Mouse (Mus musculus): Measurements from ENCODE around the gene Shmt1. TPM values are rescaled to one million over a fixed set of nuclear protein-coding genes. Genes with fewer than 3 reads are reported as not detected.
A peak's percentile ranks its signal among the peaks of the same experiment; 100 is the strongest.
"Not testable (repeated sequence)": the region's sequence is repeated elsewhere in the genome, so short reads cannot be mapped to it uniquely, and the experiment has no call there.

Gene Shmt1
- 40.2 and 42.8 TPM in 2 replicates for polyA plus RNA-seq (2015; fragmentation: Nextera tagmentation; extraction: Ambion mirVana)

GRCm38 (mm10) chr11:60811618-60812017 is at the start of gene Shmt1:
Gene Shmt1 (minus strand): TSS chr11:60811718.
- H3K9ac ChIP-seq; H3K27me3 ChIP-seq; H3K36me3 ChIP-seq; ATAC-seq (ENCODE audit: insufficient number of reproducible peaks, low FRiP score, low TSS enrichment, low read depth); H3K9me3 ChIP-seq (replicated peaks); H3K27ac ChIP-seq (replicated peaks): not testable (repeated sequence)
- WGBS: 21% methylated on average over 6 of the region's 6 CpGs
- peaks cover 26% of the 10 kb centered on the region for H3K4me1 ChIP-seq
- peak within 1 kb of the TSS; percentile 53 for H3K4me3 ChIP-seq (replicated peaks)
- H3K4me2 ChIP-seq (replicated peaks): peak within 1 kb of the TSS; percentile 95

GRCm38 (mm10) chr11:60856587-60856986 is 45.1 kb upstream of the Shmt1 start:
- 60% methylated on average over 3 of the region's 3 CpGs for WGBS
- Histone ChIP-seq H3K4me3 (replicated peaks) (no peak overlapping the region), H3K9ac (no peak overlapping the region), H3K36me3 (peaks cover 68% of the 10 kb centered on the region), H3K9me3 (replicated peaks) (no peaks in the 10 kb centered on the region), H3K4me1 (no peaks in the 10 kb centered on the region), H3K27me3 (no peaks in the 10 kb centered on the region), H3K4me2 (replicated peaks) (no peak overlapping the region), H3K27ac (replicated peaks) (no peak overlapping the region)
- no peak for ATAC-seq (ENCODE audit: insufficient number of reproducible peaks, low FRiP score, low TSS enrichment, low read depth)

GRCm38 (mm10) chr11:60845415-60845814 is 33.9 kb upstream of the Shmt1 start:
- ATAC-seq (ENCODE audit: insufficient number of reproducible peaks, low FRiP score, low TSS enrichment, low read depth): no peak
- H3K4me2 ChIP-seq (replicated peaks): no peak overlapping the region
- H3K27me3 ChIP-seq: no peaks in the 10 kb centered on the region
- H3K9ac ChIP-seq: no peak overlapping the region
- H3K27ac ChIP-seq (replicated peaks): no peak overlapping the region
- H3K9me3 ChIP-seq (replicated peaks): no peaks in the 10 kb centered on the region
- H3K4me3 ChIP-seq (replicated peaks): no peak overlapping the region
- WGBS: 86% methylated on average over 5 of the region's 5 CpGs
- H3K4me1 ChIP-seq: no peaks in the 10 kb centered on the region
- H3K36me3 ChIP-seq: peaks cover 34% of the 10 kb centered on the region

- Histone ChIP-seq H3K27me3 (no peaks in the 10 kb centered on the region), H3K36me3 (peaks cover 23% of the 10 kb centered on the region), H3K9me3 (replicated peaks) (no peaks in the 10 kb centered on the region), H3K27ac (replicated peaks) (no peak overlapping the region), H3K4me1 (no peaks in the 10 kb centered on the region), H3K9ac (no peak overlapping the region), H3K4me2 (replicated peaks) (no peak overlapping the region), H3K4me3 (replicated peaks) (no peak overlapping the region)
- WGBS: 82% methylated on average over 5 of the region's 5 CpGs
- no peak for ATAC-seq (ENCODE audit: insufficient number of reproducible peaks, low FRiP score, low TSS enrichment, low read depth)
These were observed 31.9 kb upstream of the Shmt1 start for GRCm38 (mm10) chr11:60843412-60843811.

- no peak overlapping the region for H3K4me3 ChIP-seq (replicated peaks)
- H3K4me1 ChIP-seq: no peaks in the 10 kb centered on the region
- H3K9me3 ChIP-seq (replicated peaks): no peaks in the 10 kb centered on the region
- WGBS: 67% methylated on average over 12 of the region's 12 CpGs
- peaks cover 15% of the 10 kb centered on the region for H3K36me3 ChIP-seq
- H3K27me3 ChIP-seq: no peaks in the 10 kb centered on the region
- H3K27ac ChIP-seq (replicated peaks): no peak overlapping the region
- H3K9ac ChIP-seq: no peak overlapping the region
- H3K4me2 ChIP-seq (replicated peaks): no peak overlapping the region
- no peak for ATAC-seq (ENCODE audit: insufficient number of reproducible peaks, low FRiP score, low TSS enrichment, low read depth)
These were observed 30.1 kb upstream of the Shmt1 start for GRCm38 (mm10) chr11:60841467-60842200.

GRCm38 (mm10) chr11:60837644-60838406 is 26.3 kb upstream of the Shmt1 start:
- Histone ChIP-seq H3K4me1 (no peaks in the 10 kb centered on the region), H3K36me3 (peaks cover 4% of the 10 kb centered on the region; the same call in 1 of the 2 replicates), H3K27ac (replicated peaks) (no peak overlapping the region), H3K4me2 (replicated peaks) (no peak overlapping the region), H3K27me3 (no peaks in the 10 kb centered on the region), H3K9me3 (replicated peaks) (no peaks in the 10 kb centered on the region), H3K4me3 (replicated peaks) (no peak overlapping the region), H3K9ac (no peak overlapping the region)
- ATAC-seq (ENCODE audit: insufficient number of reproducible peaks, low FRiP score, low TSS enrichment, low read depth): no peak
- 90% methylated on average over 10 of the region's 10 CpGs for whole genome bisulfite sequencing

GRCm38 (mm10) chr11:60836897-60837296 is 25.4 kb upstream of the Shmt1 start:
- H3K4me1 ChIP-seq: no peaks in the 10 kb centered on the region
- WGBS: 96% methylated on average over 6 of the region's 6 CpGs
- H3K36me3 ChIP-seq: peaks cover 4% of the 10 kb centered on the region; the same call in 1 of the 2 replicates
- no peaks in the 10 kb centered on the region for H3K27me3 ChIP-seq
- H3K4me2 ChIP-seq (replicated peaks): no peak overlapping the region
- no peaks in the 10 kb centered on the region for H3K9me3 ChIP-seq (replicated peaks)
- no peak for ATAC-seq (ENCODE audit: insufficient number of reproducible peaks, low FRiP score, low TSS enrichment, low read depth)
- no peak overlapping the region for H3K4me3 ChIP-seq (replicated peaks)
- no peak overlapping the region for H3K9ac ChIP-seq
- no peak overlapping the region for H3K27ac ChIP-seq (replicated peaks)

GRCm38 (mm10) chr11:60830433-60831052 is 19.0 kb upstream of the Shmt1 start, which contains the start of gene Dhrs7b:
Gene Dhrs7b (plus strand): TSS chr11:60830631.
- H3K4me1 ChIP-seq: peaks cover 5% of the 10 kb centered on the region
- no peaks in the 10 kb centered on the region for H3K27me3 ChIP-seq
- peak within 1 kb of the TSS; percentile 88 for H3K27ac ChIP-seq (replicated peaks)
- H3K9me3 ChIP-seq (replicated peaks): no peaks in the 10 kb centered on the region
- no peaks in the 10 kb centered on the region for H3K36me3 ChIP-seq
- WGBS: under 1% methylated on average over 34 of the region's 34 CpGs
- ATAC-seq (ENCODE audit: insufficient number of reproducible peaks, low FRiP score, low TSS enrichment, low read depth): peak; percentile 96
- peak within 1 kb of the TSS; percentile 50 for H3K9ac ChIP-seq
- peak within 1 kb of the TSS; percentile 61 for H3K4me2 ChIP-seq (replicated peaks)
- peak within 1 kb of the TSS; percentile 77 for H3K4me3 ChIP-seq (replicated peaks)

GRCm38 (mm10) chr11:60828903-60829302 is 17.4 kb upstream of the Shmt1 start:
- no peak overlapping the region for H3K9ac ChIP-seq
- H3K36me3 ChIP-seq: no peaks in the 10 kb centered on the region
- no peak overlapping the region for H3K27ac ChIP-seq (replicated peaks)
- no peaks in the 10 kb centered on the region for H3K9me3 ChIP-seq (replicated peaks)
- no peak for ATAC-seq (ENCODE audit: insufficient number of reproducible peaks, low FRiP score, low TSS enrichment, low read depth)
- H3K27me3 ChIP-seq: no peaks in the 10 kb centered on the region
- H3K4me2 ChIP-seq (replicated peaks): no peak overlapping the region
- no peak overlapping the region for H3K4me3 ChIP-seq (replicated peaks)
- peaks cover 5% of the 10 kb centered on the region for H3K4me1 ChIP-seq
- WGBS: 24% methylated on average over 2 of the region's 2 CpGs

- H3K27ac ChIP-seq (replicated peaks): no peak overlapping the region
- no peaks in the 10 kb centered on the region for H3K36me3 ChIP-seq
- no peak overlapping the region for H3K9ac ChIP-seq
- H3K4me1 ChIP-seq: peaks cover 5% of the 10 kb centered on the region
- WGBS: 56% methylated on average over 4 of the region's 4 CpGs
- no peak overlapping the region for H3K4me2 ChIP-seq (replicated peaks)
- no peak for ATAC-seq (ENCODE audit: insufficient number of reproducible peaks, low FRiP score, low TSS enrichment, low read depth)
- no peak overlapping the region for H3K4me3 ChIP-seq (replicated peaks)
- no peaks in the 10 kb centered on the region for H3K9me3 ChIP-seq (replicated peaks)
- H3K27me3 ChIP-seq: no peaks in the 10 kb centered on the region
These were observed 15.9 kb upstream of the Shmt1 start for GRCm38 (mm10) chr11:60827241-60827945.

- Histone ChIP-seq H3K4me3 (replicated peaks) (no peak overlapping the region), H3K27me3 (no peaks in the 10 kb centered on the region), H3K4me2 (replicated peaks) (no peak overlapping the region), H3K9me3 (replicated peaks) (no peaks in the 10 kb centered on the region), H3K36me3 (no peaks in the 10 kb centered on the region), H3K4me1 (peaks cover 5% of the 10 kb centered on the region), H3K9ac (no peak overlapping the region), H3K27ac (replicated peaks) (no peak overlapping the region)
- WGBS: 59% methylated on average over 1 of the region's 1 CpGs
- no peak for ATAC-seq (ENCODE audit: insufficient number of reproducible peaks, low FRiP score, low TSS enrichment, low read depth)
These were observed 15.2 kb upstream of the Shmt1 start for GRCm38 (mm10) chr11:60826700-60827099.
